Mouse (Mus musculus) hindlimb bud, embryonic 11.5 days (tissue): ENCODE measurements around the gene Parm1.
A peak's percentile ranks its signal among the peaks of the same experiment; 100 is the strongest.

Source experiments
- DNase-seq: peaks from one replicate; pipeline ENCODE4 v3.0.0-alpha.2; 2012; ENCODE audit warnings: low read depth, low spot score; ENCODE audit errors: extremely low spot score

Parm1 gene

GRCm38 (mm10) chr5:91517480-91518301 lies at the start of gene Parm1:
Gene Parm1 (plus strand): TSS chr5:91517615.
- DNase-seq: peak; percentile 54

- DNase-seq: no peak
Measured at GRCm38 (mm10) chr5:91475241-91475640, 42.2 kb upstream of the Parm1 start.

GRCm38 (mm10) chr5:91476863-91477262 lies 40.6 kb upstream of the Parm1 start:
- DNase-seq: no peak

GRCm38 (mm10) chr5:91478673-91479072 lies 38.7 kb upstream of the Parm1 start:
- DNase-seq: no peak

GRCm38 (mm10) chr5:91480129-91480528 lies 37.3 kb upstream of the Parm1 start:
- DNase-seq: no peak

- DNase-seq: no peak
Measured at GRCm38 (mm10) chr5:91484324-91484723, 33.1 kb upstream of the Parm1 start.

- no peak for DNase-seq
Measured at GRCm38 (mm10) chr5:91494456-91494855, 23.0 kb upstream of the Parm1 start.

- DNase-seq: no peak
Measured at GRCm38 (mm10) chr5:91501361-91501760, 16.1 kb upstream of the Parm1 start.

GRCm38 (mm10) chr5:91502366-91502765 lies 15.0 kb upstream of the Parm1 start:
- no peak for DNase-seq

- no peak for DNase-seq
Measured at GRCm38 (mm10) chr5:91504320-91504922, 13.0 kb upstream of the Parm1 start.

GRCm38 (mm10) chr5:91517077-91517476 lies 338 bp upstream of the Parm1 start:
- DNase-seq: no peak

- DNase-seq: no peak
Measured at GRCm38 (mm10) chr5:91518302-91518790, 931 bp downstream of the Parm1 start.

GRCm38 (mm10) chr5:91518946-91519345 lies 1.5 kb downstream of the Parm1 start:
- no peak for DNase-seq

- DNase-seq: no peak
Measured at GRCm38 (mm10) chr5:91519521-91519920, 2.1 kb downstream of the Parm1 start.

GRCm38 (mm10) chr5:91532748-91533496 lies 15.5 kb downstream of the Parm1 start:
- DNase-seq: no peak

GRCm38 (mm10) chr5:91559071-91559610 lies 41.7 kb downstream of the Parm1 start:
- DNase-seq: no peak

GRCm38 (mm10) chr5:91559711-91560110 lies 42.3 kb downstream of the Parm1 start:
- DNase-seq: no peak

GRCm38 (mm10) chr5:91561394-91561793 lies 44.0 kb downstream of the Parm1 start:
- DNase-seq: no peak

GRCm38 (mm10) chr5:91562486-91562885 lies 45.1 kb downstream of the Parm1 start:
- no peak for DNase-seq

GRCm38 (mm10) chr5:91564054-91564453 lies 46.6 kb downstream of the Parm1 start:
- no peak for DNase-seq

GRCm38 (mm10) chr5:91565458-91565857 lies 48.0 kb downstream of the Parm1 start:
- no peak for DNase-seq
